Mouse (Mus musculus) kidney, adult 2 months (tissue): ENCODE data around the gene Mad2l2.

Experiments
- CTCF ChIP-seq: fragments of 200-500 bp; conservative IDR thresholded peaks from 2 replicates; pipeline ENCODE4 v1.5.1; 2011; ENCODE audit warnings: low read depth, mild to moderate bottlenecking, control low read depth, low read length, moderate library complexity, mixed read lengths; ENCODE audit not compliant: insufficient read depth, insufficient read length
- POLR2A ChIP-seq: fragments of 200-500 bp; IDR thresholded peaks from one replicate; pipeline ENCODE4 v1.6.1; 2011; ENCODE audit warnings: low read depth, low read length, control low read depth

DNA sequence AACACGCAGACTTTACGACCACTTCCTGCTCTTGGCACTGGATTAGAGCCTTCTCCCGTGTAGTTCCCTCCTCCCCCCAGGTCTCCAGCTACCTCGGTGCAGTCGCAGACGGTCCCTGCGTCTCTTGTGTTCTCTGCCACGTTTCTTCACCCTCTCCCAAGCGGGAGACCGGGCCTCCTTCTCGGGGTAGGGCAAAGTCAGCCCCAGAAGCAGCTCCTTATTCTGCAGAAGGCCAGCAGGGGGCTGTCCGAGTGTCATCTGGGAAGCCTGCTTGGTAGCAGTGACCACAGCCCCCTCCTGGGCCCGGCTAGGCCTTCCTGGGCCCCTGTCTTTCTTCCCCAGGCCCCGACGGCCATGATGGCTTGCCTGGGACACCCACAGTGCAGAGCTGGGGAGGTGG lies 14.7 kb upstream of the Mad2l2 start:
- TF ChIP-seq POLR2A (no peak), CTCF (peak; percentile 45)
